Mouse (Mus musculus): ENCODE data around the gene Fam216a. TPM values are rescaled to one million over a fixed set of nuclear protein-coding genes. Genes with fewer than 3 reads are reported as not detected.
A peak's percentile ranks its signal among the peaks of the same experiment; 100 is the strongest.

Fam216a gene
- total RNA-seq, 1 experiment from 2014 or later: 52.0 TPM

- ATAC-seq (replicated peaks in 1 of 2; ENCODE audit: insufficient read depth in 1 of 2, low FRiP score in 2 of 2, low TSS enrichment in 1 of 2, low read depth in 1 of 2, poor library complexity in 2 of 2, severe bottlenecking in 2 of 2): no peak
Measured at GRCm38 (mm10) chr5:122393887-122394286, 21.7 kb upstream of the Fam216a start.

GRCm38 (mm10) chr5:122392227-122393004 lies 20.3 kb upstream of the Fam216a start:
- ATAC-seq (replicated peaks in 1 of 2; ENCODE audit: insufficient read depth in 1 of 2, low FRiP score in 2 of 2, low TSS enrichment in 1 of 2, low read depth in 1 of 2, poor library complexity in 2 of 2, severe bottlenecking in 2 of 2): peak; percentile 25 to 51

DNA sequence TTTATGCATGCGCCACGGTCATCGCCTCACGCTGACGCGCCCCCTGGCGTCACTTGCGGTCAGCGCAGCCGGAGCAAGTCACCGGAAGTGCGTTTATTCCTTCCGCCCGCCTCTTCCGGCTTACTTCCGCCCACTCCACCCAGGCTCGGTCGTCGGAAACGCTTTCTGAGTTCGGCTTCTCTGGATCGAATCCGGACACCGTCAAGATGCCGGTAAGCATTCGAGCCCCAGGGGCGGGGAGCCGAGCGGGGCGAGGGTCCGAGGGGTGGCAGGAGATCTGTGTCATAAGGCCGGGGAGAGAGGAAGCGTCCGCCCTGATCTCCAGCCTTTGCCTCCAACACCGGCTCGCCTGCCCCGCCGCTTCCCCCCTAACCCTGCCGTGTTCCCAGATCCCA lies 19.6 kb upstream of the Fam216a start, which contains the start of gene Arpc3:
Gene Arpc3, plus strand, starts transcription at position 93 of the 395 bp plus-strand sequence.
- peak; percentile 83 to 88 for ATAC-seq (replicated peaks in 1 of 2; ENCODE audit: insufficient read depth in 1 of 2, low FRiP score in 2 of 2, low TSS enrichment in 1 of 2, low read depth in 1 of 2, poor library complexity in 2 of 2, severe bottlenecking in 2 of 2)

DNA sequence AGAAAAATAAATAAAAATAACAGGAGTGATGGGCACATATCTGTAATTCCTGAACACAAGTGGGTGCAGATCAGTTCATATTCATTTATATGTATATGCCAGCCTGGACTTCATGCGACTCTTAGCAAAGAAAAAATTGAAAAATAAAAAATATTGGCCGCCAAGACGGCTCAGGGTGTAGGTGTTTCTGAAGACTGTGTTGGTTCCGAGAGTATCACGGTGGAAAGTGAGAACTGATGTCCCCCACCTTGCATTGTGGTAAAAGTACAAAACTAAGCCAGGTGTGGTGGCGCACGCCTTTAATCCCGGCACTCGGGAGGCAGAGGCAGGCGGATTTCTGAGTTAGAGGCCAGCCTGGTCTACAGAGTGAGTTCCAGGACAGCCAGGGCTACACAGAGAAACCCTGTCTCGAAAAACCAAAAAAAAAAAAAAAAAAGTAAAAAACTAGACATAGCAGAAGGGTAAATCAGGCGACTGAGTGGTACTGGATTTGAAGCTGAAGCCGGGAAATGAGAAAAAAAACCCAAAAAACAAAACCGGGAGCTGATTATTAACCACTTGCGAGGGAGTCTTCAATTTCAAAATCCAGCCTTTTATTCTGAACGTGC lies 19.1 kb upstream of the Fam216a start:
- ATAC-seq (replicated peaks in 1 of 2; ENCODE audit: insufficient read depth in 1 of 2, low FRiP score in 2 of 2, low TSS enrichment in 1 of 2, low read depth in 1 of 2, poor library complexity in 2 of 2, severe bottlenecking in 2 of 2): no peak

GRCm38 (mm10) chr5:122390671-122391070 lies 18.5 kb upstream of the Fam216a start:
- ATAC-seq (replicated peaks in 1 of 2; ENCODE audit: insufficient read depth in 1 of 2, low FRiP score in 2 of 2, low TSS enrichment in 1 of 2, low read depth in 1 of 2, poor library complexity in 2 of 2, severe bottlenecking in 2 of 2): no peak

- no peak for ATAC-seq (replicated peaks in 1 of 2; ENCODE audit: insufficient read depth in 1 of 2, low FRiP score in 2 of 2, low TSS enrichment in 1 of 2, low read depth in 1 of 2, poor library complexity in 2 of 2, severe bottlenecking in 2 of 2)
Measured at GRCm38 (mm10) chr5:122390006-122390405, 17.8 kb upstream of the Fam216a start.

DNA sequence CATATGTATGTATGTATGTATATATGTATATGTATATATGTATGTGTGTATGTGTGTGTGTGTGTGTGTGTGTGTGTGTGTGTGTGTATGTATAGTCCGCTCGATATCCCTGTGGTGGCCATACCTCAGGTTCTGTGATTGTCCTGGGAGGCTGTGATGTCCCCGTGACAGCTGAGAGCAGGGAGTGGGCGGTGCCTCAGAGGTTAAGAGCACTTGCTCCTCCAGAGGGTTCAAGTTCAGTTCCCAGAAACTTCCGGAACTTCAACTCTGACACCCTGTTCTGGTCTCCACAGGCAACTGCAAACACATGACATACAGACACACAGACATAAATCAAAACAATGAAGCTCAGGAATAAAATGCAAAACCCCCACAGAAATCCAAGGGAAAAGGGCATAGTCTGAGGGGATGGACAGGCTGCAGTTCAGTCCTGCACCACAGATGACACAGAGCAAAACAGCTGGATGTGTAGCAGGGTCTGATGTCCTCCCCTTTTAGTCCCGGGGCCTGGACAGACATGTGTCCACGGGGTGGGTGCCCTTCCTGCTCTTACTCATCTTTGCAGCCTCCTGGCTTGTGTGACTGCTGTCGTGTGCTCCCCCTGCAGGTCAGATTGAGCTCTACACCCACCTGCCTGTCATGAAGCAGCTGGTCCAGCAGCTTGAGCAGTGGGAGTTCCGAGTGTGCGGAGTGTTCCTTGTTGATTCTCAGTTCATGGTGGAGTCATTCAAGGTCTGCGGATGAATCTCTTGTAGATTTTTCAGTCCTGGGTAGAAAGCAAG lies 7.4 kb upstream of the Fam216a start:
- peak; percentile 69 to 93 for ATAC-seq (replicated peaks in 1 of 2; ENCODE audit: insufficient read depth in 1 of 2, low FRiP score in 2 of 2, low TSS enrichment in 1 of 2, low read depth in 1 of 2, poor library complexity in 2 of 2, severe bottlenecking in 2 of 2)

- ATAC-seq (replicated peaks in 1 of 2; ENCODE audit: insufficient read depth in 1 of 2, low FRiP score in 2 of 2, low TSS enrichment in 1 of 2, low read depth in 1 of 2, poor library complexity in 2 of 2, severe bottlenecking in 2 of 2): no peak
Measured at GRCm38 (mm10) chr5:122378171-122378570, 6.0 kb upstream of the Fam216a start.

DNA sequence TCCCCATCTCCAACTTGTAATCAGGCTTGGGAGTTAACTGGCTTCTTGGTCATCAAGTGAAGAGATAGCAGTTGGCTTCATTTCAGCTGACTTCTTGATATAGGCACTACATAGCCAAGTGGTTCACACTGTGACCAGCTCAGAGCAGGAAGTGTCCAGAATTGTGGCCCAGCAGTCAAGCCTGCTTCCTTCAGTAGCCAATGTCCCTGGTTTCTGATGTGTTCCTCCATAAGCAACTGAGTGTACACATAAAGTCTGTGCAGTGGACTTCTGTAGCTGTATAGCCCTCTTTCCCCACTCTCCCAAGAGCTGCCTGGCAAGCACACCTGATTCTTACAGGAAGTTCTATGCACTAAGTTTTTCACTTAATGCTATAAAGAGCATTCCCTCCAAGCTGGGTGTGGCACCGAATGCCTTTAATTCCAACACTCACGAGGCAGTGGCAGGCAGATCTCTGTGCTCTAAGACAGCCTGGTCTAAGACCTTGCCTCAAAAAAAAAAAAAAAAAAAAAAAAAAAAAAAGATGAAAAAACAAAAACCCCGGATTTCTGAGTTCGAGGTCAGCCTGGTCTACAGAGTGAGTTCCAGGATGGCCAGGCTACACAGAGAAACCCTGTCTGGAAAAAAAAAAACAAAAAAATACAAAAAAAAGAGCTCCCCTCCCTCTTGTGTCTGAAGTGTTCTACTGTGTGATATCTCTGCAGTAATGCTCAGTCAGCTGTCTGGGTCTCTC lies 5.1 kb upstream of the Fam216a start:
- ATAC-seq (replicated peaks in 1 of 2; ENCODE audit: insufficient read depth in 1 of 2, low FRiP score in 2 of 2, low TSS enrichment in 1 of 2, low read depth in 1 of 2, poor library complexity in 2 of 2, severe bottlenecking in 2 of 2): no peak

GRCm38 (mm10) chr5:122372878-122373277 lies 714 bp upstream of the Fam216a start:
- no peak for ATAC-seq (replicated peaks in 1 of 2; ENCODE audit: insufficient read depth in 1 of 2, low FRiP score in 2 of 2, low TSS enrichment in 1 of 2, low read depth in 1 of 2, poor library complexity in 2 of 2, severe bottlenecking in 2 of 2)

DNA sequence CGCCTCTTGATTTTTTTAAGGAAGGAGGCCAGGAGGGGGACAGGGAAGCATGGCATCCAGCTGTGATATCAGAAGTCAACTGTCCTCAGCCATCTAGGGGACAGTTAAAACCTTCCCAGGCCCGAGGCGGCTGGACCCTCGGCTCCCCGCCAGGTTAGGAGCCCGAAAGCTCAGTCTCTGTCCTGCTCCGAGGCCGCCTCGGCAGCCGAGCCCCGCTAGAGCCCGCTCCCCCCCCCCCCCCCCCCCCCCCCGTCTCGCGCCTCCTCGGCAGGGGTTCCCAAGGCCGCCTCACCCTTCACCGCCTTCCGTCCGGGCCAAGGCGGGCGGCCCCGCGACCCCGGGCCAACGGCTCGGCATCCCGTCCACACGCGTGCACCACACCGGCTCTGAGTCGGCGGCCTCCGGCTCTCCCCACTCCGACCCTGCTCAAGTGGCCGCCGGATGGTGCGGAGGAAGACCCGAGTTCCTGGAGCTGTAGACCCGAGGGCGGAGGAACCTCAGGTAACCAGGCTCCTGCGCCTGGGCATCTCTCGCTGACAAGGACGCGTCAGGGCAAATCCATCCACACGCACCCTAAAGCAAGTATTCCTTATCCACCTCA lies 473 bp downstream of the Fam216a start, which contains the start of gene Gpn3:
Gene Gpn3, plus strand, starts transcription at position 286 of the 601 bp plus-strand sequence.
- ATAC-seq (replicated peaks in 1 of 2; ENCODE audit: insufficient read depth in 1 of 2, low FRiP score in 2 of 2, low TSS enrichment in 1 of 2, low read depth in 1 of 2, poor library complexity in 2 of 2, severe bottlenecking in 2 of 2): peak; percentile 51 to 59

DNA sequence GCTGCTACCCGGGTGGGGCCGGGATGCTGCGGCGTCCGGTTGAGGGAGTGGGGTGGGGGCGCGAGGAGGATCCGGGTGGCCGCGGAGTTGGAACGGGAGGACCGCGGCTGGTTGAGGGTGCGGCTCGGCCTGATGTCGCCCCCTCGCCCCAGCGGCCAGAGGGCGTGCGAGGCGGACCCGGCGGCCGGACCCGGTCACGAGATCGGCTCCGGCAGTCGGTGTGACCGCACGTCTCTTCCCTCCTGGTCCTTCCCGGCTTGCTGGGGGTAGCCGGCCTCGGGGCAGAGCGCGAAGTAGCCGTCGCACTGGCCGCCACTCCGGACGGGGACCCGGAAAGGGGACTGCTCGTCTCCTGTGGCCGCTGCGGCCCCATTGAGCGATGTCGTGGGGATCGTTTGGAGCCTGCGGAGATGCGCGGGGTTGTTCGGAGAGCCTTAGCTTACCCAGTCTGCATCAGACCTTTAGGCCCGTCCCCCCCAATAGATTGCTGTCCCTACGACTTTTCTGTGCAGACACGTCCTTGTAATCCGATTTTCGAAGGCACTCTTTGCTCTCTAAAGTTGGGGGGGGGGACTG lies 17.6 kb downstream of the Fam216a start:
- peak in 1 of 2 experiments; percentile 8; a peak in 1 of 4 replicates for ATAC-seq (replicated peaks in 1 of 2; ENCODE audit: insufficient read depth in 1 of 2, low FRiP score in 2 of 2, low TSS enrichment in 1 of 2, low read depth in 1 of 2, poor library complexity in 2 of 2, severe bottlenecking in 2 of 2)

DNA sequence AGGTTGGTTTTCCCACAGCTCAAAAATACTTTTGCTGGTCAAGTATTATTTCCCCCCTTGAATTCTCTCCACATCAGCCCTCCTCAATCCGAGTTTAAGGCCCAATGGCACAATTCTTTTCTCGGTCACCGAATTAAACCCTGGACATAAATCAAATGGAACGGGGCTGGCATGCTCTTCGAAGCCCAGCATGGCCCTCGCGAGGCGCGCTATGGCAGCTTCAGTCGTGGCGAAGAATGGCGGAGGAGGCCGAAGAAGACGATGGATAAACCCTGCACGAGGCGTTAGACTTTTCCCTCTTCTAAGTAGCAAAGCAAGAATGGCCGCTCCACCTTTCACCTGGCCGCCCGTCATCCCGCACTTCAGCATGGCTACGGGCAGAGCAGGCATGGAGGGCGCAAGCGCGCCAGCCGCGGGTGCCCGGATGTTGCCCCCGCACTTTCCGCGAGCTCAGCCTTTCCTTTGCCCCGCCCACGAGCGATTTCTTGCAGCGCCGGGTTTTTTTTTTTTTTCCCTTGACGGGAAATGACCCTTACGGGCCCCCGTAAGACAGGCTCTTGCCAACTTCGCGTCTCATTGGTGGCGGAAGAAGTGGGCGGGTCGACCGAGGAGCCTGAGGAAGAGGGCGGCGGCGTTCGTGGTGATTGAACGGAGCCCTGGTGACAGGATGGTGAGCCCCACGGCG lies 18.2 kb downstream of the Fam216a start, which contains the start of the genes Rad9b and Vps29:
Gene Rad9b, minus strand, starts transcription at position 427 of the 685 bp plus-strand sequence.
Gene Vps29, plus strand, starts transcription at position 563 of the 685 bp plus-strand sequence.
- peak; percentile 94 to 99 for ATAC-seq (replicated peaks in 1 of 2; ENCODE audit: insufficient read depth in 1 of 2, low FRiP score in 2 of 2, low TSS enrichment in 1 of 2, low read depth in 1 of 2, poor library complexity in 2 of 2, severe bottlenecking in 2 of 2)

DNA sequence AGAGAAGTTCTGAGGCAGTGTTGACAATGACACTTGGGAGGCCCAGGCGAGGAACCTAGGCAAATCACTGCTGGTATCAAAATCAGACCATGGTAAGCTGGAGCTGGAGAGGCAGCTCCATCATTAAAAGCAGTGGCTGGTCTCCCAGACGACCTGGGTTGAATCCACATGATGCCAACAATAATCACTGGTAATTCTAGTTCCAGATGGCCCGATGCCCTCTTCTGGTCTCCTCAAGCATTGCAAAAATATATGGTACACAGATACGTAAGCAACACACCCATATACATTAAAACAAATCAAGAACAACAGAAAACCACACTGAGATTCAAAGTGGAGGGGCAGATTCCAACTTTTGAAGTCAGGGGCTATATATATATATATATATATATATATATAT lies 26.4 kb downstream of the Fam216a start:
- ATAC-seq (replicated peaks in 1 of 2; ENCODE audit: insufficient read depth in 1 of 2, low FRiP score in 2 of 2, low TSS enrichment in 1 of 2, low read depth in 1 of 2, poor library complexity in 2 of 2, severe bottlenecking in 2 of 2): no peak

- peak; percentile 76 to 82; a peak in 3 of 4 replicates for ATAC-seq (replicated peaks in 1 of 2; ENCODE audit: insufficient read depth in 1 of 2, low FRiP score in 2 of 2, low TSS enrichment in 1 of 2, low read depth in 1 of 2, poor library complexity in 2 of 2, severe bottlenecking in 2 of 2)
Measured at GRCm38 (mm10) chr5:122344260-122344659, 27.9 kb downstream of the Fam216a start.

- no peak for ATAC-seq (replicated peaks in 1 of 2; ENCODE audit: insufficient read depth in 1 of 2, low FRiP score in 2 of 2, low TSS enrichment in 1 of 2, low read depth in 1 of 2, poor library complexity in 2 of 2, severe bottlenecking in 2 of 2)
Measured at GRCm38 (mm10) chr5:122343768-122344167, 28.4 kb downstream of the Fam216a start.

All from hematopoietic stem cell, adult 5-6 weeks (primary cell).